Mouse (Mus musculus) forebrain, embryonic 12.5 days (tissue): ENCODE measurements around the gene Pmm1. TPM values are rescaled to one million over a fixed set of nuclear protein-coding genes. Genes with fewer than 3 reads are reported as not detected.
A peak's percentile ranks its signal among the peaks of the same experiment; 100 is the strongest.
"Not testable (repeated sequence)": the region's sequence is repeated elsewhere in the genome, so short reads cannot be mapped to it uniquely, and the experiment has no call there.

Experiments used
- ATAC-seq: fragments of 200-750 bp; cut with Nextera tagmentation; 2 replicates; pipeline ENCODE4 v1.8.0; 2017; ENCODE audit warnings: moderate TSS enrichment; ENCODE audit not compliant: low FRiP score
- H3K27ac ChIP-seq: fragments of 300-500 bp; sonication (generic); 2 replicates; pipeline ENCODE4 v1.5.1; 2016; ENCODE audit warnings: mild to moderate bottlenecking
- H3K27me3 ChIP-seq: fragments of 300-500 bp; sonication (generic); 2 replicates; pipeline ENCODE4 v1.6.1; 2016; ENCODE audit warnings: mild to moderate bottlenecking
- H3K36me3 ChIP-seq: fragments of 300-500 bp; sonication (generic); replicated peaks from 2 replicates; pipeline ENCODE4 v1.6.1; 2016; ENCODE audit warnings: mild to moderate bottlenecking
- H3K4me1 ChIP-seq: fragments of 300-500 bp; sonication (generic); 2 replicates; pipeline ENCODE4 v1.6.1; 2016
- H3K4me2 ChIP-seq: fragments of 300-500 bp; sonication (generic); 2 replicates; pipeline ENCODE4 v1.6.1; 2016; ENCODE audit warnings: mild to moderate bottlenecking, moderate library complexity
- H3K4me3 ChIP-seq: fragments of 300-500 bp; sonication (generic); replicated peaks from 2 replicates; pipeline ENCODE4 v1.5.1; 2016; ENCODE audit warnings: mild to moderate bottlenecking
- H3K9ac ChIP-seq: fragments of 300-500 bp; sonication (generic); 2 replicates; pipeline ENCODE4 v1.6.1; 2016; ENCODE audit warnings: mild to moderate bottlenecking
- H3K9me3 ChIP-seq: fragments of 300-500 bp; sonication (generic); 2 replicates; pipeline ENCODE4 v1.6.1; 2016
- WGBS: fragments of 180-500 bp; shearing (Covaris S2); methylation state at CpG from one replicate; pipeline ENCODE4 v1.1.7; 2016; 5-methylcytosine and 5-hydroxymethylcytosine counted together
- polyA plus RNA-seq: library from polyadenylated mRNA; unstranded; fragments of >200 nt; fragmentation: Nextera tagmentation; extraction: Ambion mirVana; gene quantifications from 2 replicates; pipeline ENCODE4 v1.2.1, GENCODE M21; 2016

Pmm1 gene
- polyA plus RNA-seq, 1 experiment from 2014 or later = 42.0 TPM

- not testable (repeated sequence) for ATAC-seq, H3K9ac ChIP-seq, H3K4me1 ChIP-seq, H3K27ac ChIP-seq, H3K4me3 ChIP-seq, H3K4me2 ChIP-seq, H3K36me3 ChIP-seq, H3K9me3 ChIP-seq, H3K27me3 ChIP-seq
- 44% methylated on average over 6 of the region's 6 CpGs for WGBS
Observed at GRCm38 (mm10) chr15:81969635-81970034, 8.9 kb upstream of the Pmm1 start.

- no peaks in the 10 kb centered on the region for H3K4me1 ChIP-seq
- no peak overlapping the region for H3K4me2 ChIP-seq
- no peak overlapping the region for H3K4me3 ChIP-seq
- H3K9me3 ChIP-seq = peaks cover 3% of the 10 kb centered on the region; the same call in 1 of the 2 replicates
- no peak overlapping the region for H3K9ac ChIP-seq
- ATAC-seq = no peak
- no peak overlapping the region for H3K27ac ChIP-seq
- H3K36me3 ChIP-seq = no peaks in the 10 kb centered on the region
- no peaks in the 10 kb centered on the region for H3K27me3 ChIP-seq
- WGBS = 64% methylated on average over 7 of the region's 7 CpGs
Observed at GRCm38 (mm10) chr15:81969173-81969572, 8.4 kb upstream of the Pmm1 start.

GRCm38 (mm10) chr15:81968447-81968846 is 7.7 kb upstream of the Pmm1 start:
- Histone ChIP-seq H3K4me2 (no peak overlapping the region), H3K36me3 (no peaks in the 10 kb centered on the region), H3K27ac (no peak overlapping the region), H3K27me3 (no peaks in the 10 kb centered on the region), H3K9me3 (peaks cover 3% of the 10 kb centered on the region; the same call in 1 of the 2 replicates), H3K4me1 (no peaks in the 10 kb centered on the region), H3K4me3 (no peak overlapping the region), H3K9ac (no peak overlapping the region)
- WGBS = 80% methylated on average over 2 of the region's 2 CpGs
- ATAC-seq = no peak

- H3K27ac ChIP-seq = no peak overlapping the region
- H3K27me3 ChIP-seq = no peaks in the 10 kb centered on the region
- H3K9ac ChIP-seq = no peak overlapping the region
- ATAC-seq = no peak
- whole genome bisulfite sequencing = 90% methylated on average over 5 of the region's 5 CpGs
- no peaks in the 10 kb centered on the region for H3K4me1 ChIP-seq
- peaks cover 3% of the 10 kb centered on the region; the same call in 1 of the 2 replicates for H3K9me3 ChIP-seq
- H3K4me2 ChIP-seq = no peak overlapping the region
- H3K4me3 ChIP-seq = no peak overlapping the region
- no peaks in the 10 kb centered on the region for H3K36me3 ChIP-seq
Observed at GRCm38 (mm10) chr15:81967821-81968220, 7.1 kb upstream of the Pmm1 start.

- H3K9ac ChIP-seq = no peak overlapping the region
- no peak overlapping the region for H3K4me2 ChIP-seq
- H3K9me3 ChIP-seq = no peaks in the 10 kb centered on the region
- WGBS = 82% methylated on average over 13 of the region's 14 CpGs
- no peak overlapping the region for H3K4me3 ChIP-seq
- H3K27me3 ChIP-seq = no peaks in the 10 kb centered on the region
- no peaks in the 10 kb centered on the region for H3K36me3 ChIP-seq
- no peak for ATAC-seq
- H3K27ac ChIP-seq = no peak overlapping the region
- no peaks in the 10 kb centered on the region for H3K4me1 ChIP-seq
Observed at GRCm38 (mm10) chr15:81966062-81966829, 5.5 kb upstream of the Pmm1 start.

GRCm38 (mm10) chr15:81964980-81965545 is 4.3 kb upstream of the Pmm1 start:
- WGBS = 58% methylated on average over 4 of the region's 4 CpGs
- Histone ChIP-seq H3K36me3 (no peaks in the 10 kb centered on the region), H3K4me1 (peaks cover 3% of the 10 kb centered on the region; the same call in 1 of the 2 replicates), H3K9ac (no peak overlapping the region), H3K27me3 (no peaks in the 10 kb centered on the region), H3K4me3 (no peak overlapping the region), H3K27ac (no peak overlapping the region), H3K4me2 (no peak overlapping the region), H3K9me3 (no peaks in the 10 kb centered on the region)
- no peak for ATAC-seq

- no peaks in the 10 kb centered on the region for H3K27me3 ChIP-seq
- H3K27ac ChIP-seq = no peak overlapping the region
- WGBS = 84% methylated on average over 1 of the region's 1 CpGs
- H3K9ac ChIP-seq = no peak overlapping the region
- ATAC-seq = no peak
- no peaks in the 10 kb centered on the region for H3K9me3 ChIP-seq
- peaks cover 3% of the 10 kb centered on the region; the same call in 1 of the 2 replicates for H3K4me1 ChIP-seq
- H3K4me3 ChIP-seq = no peak overlapping the region
- H3K4me2 ChIP-seq = no peak overlapping the region
- H3K36me3 ChIP-seq = no peaks in the 10 kb centered on the region
Observed at GRCm38 (mm10) chr15:81964262-81964661, 3.5 kb upstream of the Pmm1 start.

- WGBS = 4% methylated on average over 7 of the region's 8 CpGs
- H3K27ac ChIP-seq = no peak overlapping the region
- no peak overlapping the region for H3K9ac ChIP-seq
- no peak for ATAC-seq
- H3K4me2 ChIP-seq = peak overlapping the region; percentile 94
- H3K9me3 ChIP-seq = no peaks in the 10 kb centered on the region
- H3K4me3 ChIP-seq = peak overlapping the region; percentile 56
- no peaks in the 10 kb centered on the region for H3K27me3 ChIP-seq
- no peaks in the 10 kb centered on the region for H3K36me3 ChIP-seq
- H3K4me1 ChIP-seq = peaks cover 3% of the 10 kb centered on the region; the same call in 1 of the 2 replicates
Observed at GRCm38 (mm10) chr15:81961078-81961451, 335 bp upstream of the Pmm1 start.

- no peak for ATAC-seq
- no peak overlapping the region for H3K27ac ChIP-seq
- no peak overlapping the region for H3K4me2 ChIP-seq
- peaks cover 3% of the 10 kb centered on the region; the same call in 1 of the 2 replicates for H3K4me1 ChIP-seq
- H3K4me3 ChIP-seq = no peak overlapping the region
- no peaks in the 10 kb centered on the region for H3K9me3 ChIP-seq
- peaks cover 14% of the 10 kb centered on the region for H3K36me3 ChIP-seq
- WGBS = 89% methylated on average over 3 of the region's 3 CpGs
- H3K27me3 ChIP-seq = no peaks in the 10 kb centered on the region
- no peak overlapping the region for H3K9ac ChIP-seq
Observed at GRCm38 (mm10) chr15:81958906-81959305, 1.8 kb downstream of the Pmm1 start.

- 85% methylated on average over 11 of the region's 11 CpGs for WGBS
- no peak overlapping the region for H3K4me2 ChIP-seq
- H3K9ac ChIP-seq = no peak overlapping the region
- H3K27me3 ChIP-seq = no peaks in the 10 kb centered on the region
- no peak for ATAC-seq
- H3K4me3 ChIP-seq = no peak overlapping the region
- no peak overlapping the region for H3K27ac ChIP-seq
- H3K4me1 ChIP-seq = peaks cover 3% of the 10 kb centered on the region; the same call in 1 of the 2 replicates
- H3K9me3 ChIP-seq = no peaks in the 10 kb centered on the region
- peaks cover 17% of the 10 kb centered on the region for H3K36me3 ChIP-seq
Observed at GRCm38 (mm10) chr15:81957598-81957997, 3.1 kb downstream of the Pmm1 start.

- no peak overlapping the region for H3K4me3 ChIP-seq
- no peaks in the 10 kb centered on the region for H3K9me3 ChIP-seq
- H3K4me2 ChIP-seq = no peak overlapping the region
- no peak overlapping the region for H3K9ac ChIP-seq
- ATAC-seq = no peak
- no peak overlapping the region for H3K27ac ChIP-seq
- H3K36me3 ChIP-seq = peaks cover 28% of the 10 kb centered on the region
- H3K27me3 ChIP-seq = no peaks in the 10 kb centered on the region
- 53% methylated on average over 8 of the region's 8 CpGs for WGBS
- H3K4me1 ChIP-seq = peaks cover 3% of the 10 kb centered on the region; the same call in 1 of the 2 replicates
Observed at GRCm38 (mm10) chr15:81956457-81956856, 4.3 kb downstream of the Pmm1 start.

- Histone ChIP-seq H3K27me3 (no peaks in the 10 kb centered on the region), H3K9me3 (no peaks in the 10 kb centered on the region), H3K4me2 (no peak overlapping the region), H3K27ac (no peak overlapping the region), H3K4me1 (peaks cover 3% of the 10 kb centered on the region; the same call in 1 of the 2 replicates), H3K36me3 (peaks cover 39% of the 10 kb centered on the region), H3K4me3 (no peak overlapping the region), H3K9ac (no peak overlapping the region)
- 93% methylated on average over 15 of the region's 15 CpGs for WGBS
- no peak for ATAC-seq
Observed at GRCm38 (mm10) chr15:81955414-81955813, 5.3 kb downstream of the Pmm1 start.

- Histone ChIP-seq H3K36me3 (peaks cover 40% of the 10 kb centered on the region), H3K27me3 (no peaks in the 10 kb centered on the region), H3K27ac (no peak overlapping the region), H3K4me1 (no peaks in the 10 kb centered on the region; the same call in 1 of the 2 replicates), H3K9me3 (no peaks in the 10 kb centered on the region), H3K9ac (no peak overlapping the region), H3K4me2 (no peak overlapping the region), H3K4me3 (no peak overlapping the region)
- no peak for ATAC-seq
- 95% methylated on average over 6 of the region's 6 CpGs for WGBS
Observed at GRCm38 (mm10) chr15:81954716-81955115, 6.0 kb downstream of the Pmm1 start.
